Mouse (Mus musculus) neutrophil, adult 5-6 weeks (primary cell): ENCODE data around the gene Lrch1. TPM values are rescaled to one million over a fixed set of nuclear protein-coding genes. Genes with fewer than 3 reads are reported as not detected.

Experiments
- ATAC-seq: fragments of 151-379, 151-347 bp; 2 replicates; pipeline ENCODE4 v1.8.0; 2017; ENCODE audit warnings: mild to moderate bottlenecking, moderate TSS enrichment; ENCODE audit not compliant: insufficient number of reproducible peaks, poor library complexity, low FRiP score, severe bottlenecking; ENCODE audit errors: extremely low read depth
- total RNA-seq: library from RNA; stranded (forward); fragments of 200-1000 nt; gene quantifications from 2 replicates; pipeline ENCODE4 v1.2.3, GENCODE M21; 2017

The Lrch1 gene
- total RNA-seq, 1 experiment from 2014 or later: 50.0 TPM

GRCm38 (mm10) chr14:74867076-74868042, 80.3 kb downstream of the Lrch1 start:
- ATAC-seq: no peak

- ATAC-seq: no peak
Measured at GRCm38 (mm10) chr14:74865738-74866137, 81.9 kb downstream of the Lrch1 start.

GRCm38 (mm10) chr14:74864805-74865483, 82.7 kb downstream of the Lrch1 start:
- no peak for ATAC-seq

GRCm38 (mm10) chr14:74861456-74861855, 86.2 kb downstream of the Lrch1 start:
- ATAC-seq: no peak

GRCm38 (mm10) chr14:74859154-74859553, 88.5 kb downstream of the Lrch1 start:
- ATAC-seq: no peak

GRCm38 (mm10) chr14:74855429-74855828, 92.2 kb downstream of the Lrch1 start:
- ATAC-seq: peak; percentile 90

GRCm38 (mm10) chr14:74853759-74854100, 93.9 kb downstream of the Lrch1 start:
- ATAC-seq: no peak

GRCm38 (mm10) chr14:74852965-74853758, 94.5 kb downstream of the Lrch1 start:
- no peak for ATAC-seq

- no peak for ATAC-seq
Measured at GRCm38 (mm10) chr14:74851866-74852265, 95.8 kb downstream of the Lrch1 start.

- ATAC-seq: no peak
Measured at GRCm38 (mm10) chr14:74849020-74849419, 98.7 kb downstream of the Lrch1 start.

GRCm38 (mm10) chr14:74848224-74848623, 99.5 kb downstream of the Lrch1 start:
- no peak for ATAC-seq

- peak; percentile 97 for ATAC-seq
Measured at GRCm38 (mm10) chr14:74847311-74848133, 100.2 kb downstream of the Lrch1 start.

- no peak for ATAC-seq
Measured at GRCm38 (mm10) chr14:74846668-74847067, 101.0 kb downstream of the Lrch1 start.

GRCm38 (mm10) chr14:74845661-74846274, 101.9 kb downstream of the Lrch1 start:
- no peak for ATAC-seq

- peak; percentile 77; the same call in 1 of the 2 replicates for ATAC-seq
Measured at GRCm38 (mm10) chr14:74841708-74842107, 106.0 kb downstream of the Lrch1 start.

GRCm38 (mm10) chr14:74841297-74841696, 106.4 kb downstream of the Lrch1 start:
- no peak for ATAC-seq

GRCm38 (mm10) chr14:74840820-74841219, 106.9 kb downstream of the Lrch1 start:
- 0 out of 2 replicates have a peak, but pooled peaks have one; percentile 18 for ATAC-seq

- no peak for ATAC-seq
Measured at GRCm38 (mm10) chr14:74840328-74840727, 107.3 kb downstream of the Lrch1 start.
